Mouse (Mus musculus) CD4-positive, CD25-positive, alpha-beta regulatory T cell (primary cell): Measurements from ENCODE around the gene Olfr1428. TPM values are rescaled to one million over a fixed set of nuclear protein-coding genes. Genes with fewer than 3 reads are reported as not detected.

Source experiments
- polyA plus RNA-seq: library from polyadenylated mRNA; unstranded; fragments of 100-300 nt; shearing (Covaris generic); gene quantifications from one replicate; pipeline ENCODE4 v1.2.1, GENCODE M21; 2017

Gene Olfr1428
- not detected for polyA plus RNA-seq

GRCm38 (mm10) chr19:12115797-12116196, at the start of gene Olfr1428:
Gene Olfr1428, minus strand, starts transcription at chr19:12115897.

GRCm38 (mm10) chr19:12123103-12123502, 7.4 kb upstream of the Olfr1428 start, which contains the start of gene Olfr76:
Gene Olfr76, minus strand, starts transcription at chr19:12123203.

GRCm38 (mm10) chr19:12103234-12103633, 12.5 kb downstream of the Olfr1428 start, which contains the start of gene Olfr1427:
Gene Olfr1427, minus strand, starts transcription at chr19:12103334.

GRCm38 (mm10) chr19:12091913-12092312, 23.8 kb downstream of the Olfr1428 start, which contains the start of gene Olfr1426:
Gene Olfr1426, minus strand, starts transcription at chr19:12092013.

GRCm38 (mm10) chr19:12077631-12078030, 38.1 kb downstream of the Olfr1428 start, which contains the start of gene Olfr1425:
Gene Olfr1425, minus strand, starts transcription at chr19:12077731.

GRCm38 (mm10) chr19:12062582-12062981, 53.1 kb downstream of the Olfr1428 start, which contains the start of gene Olfr1424:
Gene Olfr1424, minus strand, starts transcription at chr19:12062682.

Other genes starting within 250 kb of the Olfr1428 start
- gene Olfr1419, start 240.8 kb downstream of the Olfr1428 start, polyA plus RNA-seq, result not detected
- gene Olfr1420, start 229.3 kb downstream of the Olfr1428 start, polyA plus RNA-seq, result not detected
- 22.5 TPM for gene Patl1, start 203.5 kb downstream of the Olfr1428 start, polyA plus RNA-seq
- gene Osbp, start 150.0 kb downstream of the Olfr1428 start, polyA plus RNA-seq, result 46.5 TPM
- 0.04 TPM for gene Olfr1423, start 74.6 kb downstream of the Olfr1428 start, polyA plus RNA-seq
- gene Olfr1424, start 53.2 kb downstream of the Olfr1428 start, polyA plus RNA-seq, result not detected
- not detected for gene Olfr1425, start 38.2 kb downstream of the Olfr1428 start, polyA plus RNA-seq
- gene Olfr1426, start 23.9 kb downstream of the Olfr1428 start, polyA plus RNA-seq, result not detected
- not detected for gene Olfr1427, start 12.6 kb downstream of the Olfr1428 start, polyA plus RNA-seq
- gene Olfr76, start 7.3 kb upstream of the Olfr1428 start, polyA plus RNA-seq, result 0.06 TPM
- gene Olfr1555-ps1, start 54.2 kb upstream of the Olfr1428 start, polyA plus RNA-seq, result 0.23 TPM
- not detected for gene Olfr1431, start 84.7 kb upstream of the Olfr1428 start, polyA plus RNA-seq
- not detected for gene Olfr1432, start 116.7 kb upstream of the Olfr1428 start, polyA plus RNA-seq
- gene Olfr262, start 125.8 kb upstream of the Olfr1428 start, polyA plus RNA-seq, result not detected
- not detected for gene Olfr235, start 145.1 kb upstream of the Olfr1428 start, polyA plus RNA-seq
- gene Olfr1434, start 164.0 kb upstream of the Olfr1428 start, polyA plus RNA-seq, result not detected
- gene Olfr1436, start 183.2 kb upstream of the Olfr1428 start, polyA plus RNA-seq, result not detected
- gene Olfr1437, start 209.2 kb upstream of the Olfr1428 start, polyA plus RNA-seq, result 0.11 TPM
- gene Olfr1438-ps1, start 220.0 kb upstream of the Olfr1428 start, polyA plus RNA-seq, result not detected